Mouse (Mus musculus) stomach, postnatal 0 days (tissue): ENCODE measurements around the gene Ppard.

Experiments
- CTCF ChIP-seq: IDR thresholded peaks from 2 replicates; pipeline ENCODE4 v1.5.1; 2016; ENCODE audit warnings: antibody characterized with exemption, low read depth, mild to moderate bottlenecking, moderate library complexity
- EP300 ChIP-seq: optimal IDR thresholded peaks from 2 replicates; pipeline ENCODE3; 2016; ENCODE audit warnings: antibody characterized with exemption

- no peak for TF ChIP-seq EP300
- TF ChIP-seq CTCF, result no peak
These were observed 3.6 kb downstream of the Ppard start for GRCm38 (mm10) chr17:28235982-28236635.
